Mouse (Mus musculus) testis, adult 2 months (tissue): ENCODE data around the gene Man2a2. TPM values are rescaled to one million over a fixed set of nuclear protein-coding genes. Genes with fewer than 3 reads are reported as not detected.

Experiments used
- H3K27ac ChIP-seq: fragments of 200-500 bp; 2 replicates; pipeline ENCODE4 v1.5.1; 2012; ENCODE audit warnings: low read depth, low read length; ENCODE audit not compliant: control insufficient read depth, insufficient read depth
- H3K27me3 ChIP-seq: fragments of 200-500 bp; 2 replicates; pipeline ENCODE4 v1.6.1; 2012; ENCODE audit warnings: mild to moderate bottlenecking, low read length, moderate library complexity; ENCODE audit not compliant: control insufficient read depth, insufficient read depth
- H3K36me3 ChIP-seq: fragments of 200-500 bp; 2 replicates; pipeline ENCODE4 v1.6.1; 2012; ENCODE audit warnings: mild to moderate bottlenecking, low read length; ENCODE audit not compliant: control insufficient read depth, insufficient read depth
- H3K4me1 ChIP-seq: fragments of 200-500 bp; 2 replicates; pipeline ENCODE4 v1.6.1; 2012; ENCODE audit warnings: low read length; ENCODE audit not compliant: control insufficient read depth, insufficient read depth
- H3K4me3 ChIP-seq: fragments of 200-500 bp; 2 replicates; pipeline ENCODE4 v1.5.1; 2012; ENCODE audit warnings: low read depth, mild to moderate bottlenecking, low read length, moderate library complexity, mixed read lengths; ENCODE audit not compliant: control insufficient read depth
- CTCF ChIP-seq: fragments of 200-500 bp; IDR thresholded peaks from 2 replicates; pipeline ENCODE4 v1.5.1; 2012; ENCODE audit warnings: low read depth, mild to moderate bottlenecking, inconsistent platforms, low read length, moderate library complexity; ENCODE audit not compliant: control insufficient read depth, insufficient read depth, insufficient replicate concordance
- POLR2A ChIP-seq: fragments of 200-500 bp; IDR thresholded peaks from 2 replicates; pipeline ENCODE4 v1.6.1; 2012; ENCODE audit warnings: low read depth, mild to moderate bottlenecking, inconsistent platforms, low read length, moderate library complexity; ENCODE audit not compliant: control insufficient read depth
- polyA plus RNA-seq: library from polyadenylated mRNA; depleted of rRNA; stranded (reverse); fragments of >200 nt; gene quantifications from 2 replicates; pipeline ENCODE4 v1.2.3, GENCODE M21; 2012

Gene Man2a2
- polyA plus RNA-seq, 1 experiment: 71.5 TPM

DNA sequence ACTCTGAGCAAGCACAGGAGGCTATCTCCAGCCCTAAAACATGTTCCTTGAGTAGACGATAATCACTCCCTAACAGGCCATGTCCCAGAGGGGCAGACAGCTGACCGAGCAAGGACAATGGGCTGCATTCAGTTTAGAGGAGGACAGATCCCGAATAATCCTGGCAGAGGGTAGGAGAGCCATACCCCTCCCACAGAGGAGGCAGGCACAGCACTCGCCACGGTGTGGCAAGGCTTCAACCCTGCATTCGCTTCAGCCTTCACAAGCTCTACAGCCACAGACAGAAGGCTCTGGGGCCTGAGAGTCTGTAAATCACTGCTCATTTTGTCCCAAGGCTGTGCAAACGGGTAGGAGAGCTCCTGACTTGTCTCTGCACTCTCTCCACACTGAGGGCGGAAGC is 14.0 kb downstream of the Man2a2 start:
- Histone ChIP-seq H3K27ac (peak overlapping the region; percentile 79), H3K27me3 (no peaks in the 10 kb centered on the region), H3K36me3 (peaks cover 5% of the 10 kb centered on the region), H3K4me1 (peaks cover 2% of the 10 kb centered on the region), H3K4me3 (no peak overlapping the region)
- TF ChIP-seq POLR2A (no peak), CTCF (no peak)

DNA sequence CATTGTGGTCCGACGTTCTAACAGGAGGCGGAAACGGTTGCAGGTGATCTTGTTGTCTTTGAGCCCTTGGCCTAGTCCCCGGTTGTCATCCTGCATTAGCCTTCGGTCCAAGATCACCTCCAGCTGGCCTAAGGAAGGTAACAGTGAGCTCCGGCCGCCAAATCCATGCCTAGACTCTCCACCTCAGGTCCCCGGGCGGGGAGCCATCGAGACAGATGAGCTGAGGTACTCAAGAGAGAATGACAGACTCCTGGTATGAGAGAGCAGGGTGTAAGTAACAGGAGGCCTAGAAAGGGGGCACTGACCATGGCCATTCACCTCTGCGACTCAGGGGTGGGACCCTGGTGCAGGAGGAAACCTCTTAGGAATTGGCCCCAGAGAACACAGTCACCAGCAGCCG is 14.8 kb downstream of the Man2a2 start:
- Histone ChIP-seq H3K4me1 (peaks cover 2% of the 10 kb centered on the region), H3K36me3 (peaks cover 8% of the 10 kb centered on the region), H3K4me3 (no peak overlapping the region), H3K27ac (peak overlapping the region; percentile 79), H3K27me3 (no peaks in the 10 kb centered on the region)
- TF ChIP-seq CTCF: no peak
- no peak for TF ChIP-seq POLR2A

DNA sequence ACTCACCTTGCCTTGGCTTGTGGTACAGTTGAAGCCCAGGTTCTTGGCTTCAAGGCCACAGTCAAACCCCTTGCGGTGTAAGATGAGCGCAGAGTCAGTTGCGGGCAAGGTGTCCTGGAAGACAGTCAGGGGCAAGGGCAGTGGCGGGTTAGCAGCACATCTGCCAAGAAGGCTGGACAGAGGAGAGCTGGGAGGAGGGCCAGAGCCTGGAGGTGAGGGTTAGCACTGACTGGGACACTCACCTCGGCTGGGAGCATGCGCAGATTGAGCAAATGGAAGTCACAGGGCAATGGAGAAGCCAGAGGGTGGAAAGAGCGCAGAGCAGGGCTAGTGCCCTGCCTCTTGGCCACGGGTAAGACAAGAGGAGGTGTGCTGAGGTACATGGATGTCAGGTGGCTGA is 18.3 kb downstream of the Man2a2 start:
- no peaks in the 10 kb centered on the region for H3K27me3 ChIP-seq
- H3K27ac ChIP-seq: no peak overlapping the region
- peaks cover 2% of the 10 kb centered on the region for H3K4me1 ChIP-seq
- H3K36me3 ChIP-seq: peaks cover 6% of the 10 kb centered on the region
- TF ChIP-seq POLR2A: no peak
- no peak for TF ChIP-seq CTCF
- no peak overlapping the region for H3K4me3 ChIP-seq

DNA sequence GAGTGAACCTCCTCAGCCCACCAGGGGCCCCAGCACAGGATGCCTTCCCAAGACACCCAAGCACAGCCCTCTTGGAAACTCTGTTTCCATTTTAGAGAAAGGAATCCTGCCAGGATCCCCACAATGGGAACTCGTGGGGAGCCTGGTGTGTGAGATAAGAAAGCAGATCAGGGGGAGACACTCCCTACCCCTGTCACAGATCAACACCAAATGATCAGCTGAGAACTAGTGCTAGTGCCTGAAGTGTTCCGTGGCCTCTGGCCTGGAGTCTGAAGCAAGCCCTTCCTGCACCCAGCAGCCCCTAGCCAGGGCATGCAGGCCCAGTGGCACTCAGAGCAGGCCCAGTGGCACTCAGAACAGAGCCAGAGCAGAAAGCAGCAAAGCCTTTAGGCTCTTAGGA is 20.4 kb downstream of the Man2a2 start:
- Histone ChIP-seq H3K36me3 (peaks cover 2% of the 10 kb centered on the region; the same call in 1 of the 2 replicates), H3K4me3 (no peak overlapping the region), H3K4me1 (no peaks in the 10 kb centered on the region), H3K27me3 (no peaks in the 10 kb centered on the region), H3K27ac (peak overlapping the region; percentile 18; the same call in 1 of the 2 replicates)
- no peak for TF ChIP-seq POLR2A
- no peak for TF ChIP-seq CTCF

- Histone ChIP-seq H3K27ac (no peak overlapping the region), H3K4me1 (peaks cover 7% of the 10 kb centered on the region), H3K36me3 (peaks cover 2% of the 10 kb centered on the region; the same call in 1 of the 2 replicates), H3K27me3 (no peaks in the 10 kb centered on the region), H3K4me3 (no peak overlapping the region)
- TF ChIP-seq POLR2A (no peak), CTCF (no peak)
Observed at GRCm38 (mm10) chr7:80347670-80348586, 23.2 kb downstream of the Man2a2 start.

DNA sequence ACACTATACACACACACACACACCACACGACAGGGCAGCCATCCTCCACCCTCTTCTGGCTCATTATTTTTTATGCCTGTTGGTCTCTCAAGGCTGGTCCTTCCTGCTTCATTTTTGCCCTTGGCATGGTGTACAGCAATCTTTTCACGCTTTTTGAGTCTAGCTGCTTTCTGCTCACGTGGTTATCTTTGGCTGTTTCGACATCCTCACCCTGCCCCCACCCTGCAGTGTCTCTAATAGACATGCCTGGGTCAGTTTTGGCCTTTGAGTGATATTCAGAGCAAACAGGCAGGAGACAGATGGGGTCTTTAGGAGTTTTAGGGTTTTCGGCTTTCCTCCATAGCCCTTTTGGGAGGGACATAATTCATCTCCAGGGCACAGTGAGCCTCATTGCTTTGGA is 24.3 kb downstream of the Man2a2 start:
- TF ChIP-seq CTCF (no peak), POLR2A (no peak)
- Histone ChIP-seq H3K4me3 (no peak overlapping the region), H3K4me1 (peaks cover 11% of the 10 kb centered on the region), H3K27me3 (no peaks in the 10 kb centered on the region), H3K36me3 (peaks cover 2% of the 10 kb centered on the region; the same call in 1 of the 2 replicates), H3K27ac (no peak overlapping the region)

- Histone ChIP-seq H3K27me3 (no peaks in the 10 kb centered on the region), H3K27ac (no peak overlapping the region), H3K4me1 (peaks cover 11% of the 10 kb centered on the region), H3K4me3 (no peak overlapping the region), H3K36me3 (no peaks in the 10 kb centered on the region; the same call in 1 of the 2 replicates)
- TF ChIP-seq POLR2A (no peak), CTCF (no peak)
Observed at GRCm38 (mm10) chr7:80346173-80346572, 25.0 kb downstream of the Man2a2 start.
